Mouse (Mus musculus): ENCODE measurements around the gene Glb1l. TPM values are rescaled to one million over a fixed set of nuclear protein-coding genes. Genes with fewer than 3 reads are reported as not detected.

Glb1l gene
- polyA plus RNA-seq, 1 experiment from 2014 or later: 20.1 TPM

DNA sequence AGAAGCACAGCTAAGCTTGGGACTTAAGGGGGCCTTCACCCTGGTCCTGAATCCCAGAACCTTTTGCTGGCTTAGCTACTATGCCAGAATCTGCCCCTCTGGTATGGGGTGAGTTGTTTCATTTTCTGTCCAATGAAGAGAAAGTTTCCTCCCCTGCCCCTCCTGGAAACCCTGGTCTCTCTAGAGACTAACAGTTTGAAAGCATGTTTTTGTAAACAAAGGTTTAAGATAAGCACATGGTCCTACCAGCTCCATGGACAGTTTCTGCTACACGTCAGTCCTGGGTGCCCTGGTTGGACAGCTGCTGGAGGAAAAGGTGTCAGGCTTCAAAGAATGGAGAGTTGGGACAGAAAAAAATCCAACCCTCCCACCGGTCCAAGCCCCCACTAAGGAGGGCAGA is 20.0 kb downstream of the Glb1l start:
- no peak overlapping the region for H3K27ac ChIP-seq (ENCODE audit: low read depth, low read length)
- no peak overlapping the region for H3K4me3 ChIP-seq (ENCODE audit: low read length)
- peaks cover 19% of the 10 kb centered on the region for H3K4me1 ChIP-seq (ENCODE audit: control insufficient read depth, insufficient read depth, low read depth, low read length)
- no peak overlapping the region; the same call in 1 of the 2 replicates for H3K9ac ChIP-seq (ENCODE audit: low read depth, low read length)
- peak overlapping the region; percentile 80 for H3K4me2 ChIP-seq (ENCODE audit: low read length)
- no peaks in the 10 kb centered on the region for H3K27me3 ChIP-seq (replicated peaks; ENCODE audit: control insufficient read depth, insufficient read depth, low read length)
- H3K36me3 ChIP-seq (ENCODE audit: control insufficient read depth, insufficient read depth, low read length): peaks cover 23% of the 10 kb centered on the region
- no peak for ATAC-seq
- H3K9me3 ChIP-seq (ENCODE audit: control insufficient read depth, low read length): no peaks in the 10 kb centered on the region
- 74% methylated on average over 2 of the region's 2 CpGs for WGBS

DNA sequence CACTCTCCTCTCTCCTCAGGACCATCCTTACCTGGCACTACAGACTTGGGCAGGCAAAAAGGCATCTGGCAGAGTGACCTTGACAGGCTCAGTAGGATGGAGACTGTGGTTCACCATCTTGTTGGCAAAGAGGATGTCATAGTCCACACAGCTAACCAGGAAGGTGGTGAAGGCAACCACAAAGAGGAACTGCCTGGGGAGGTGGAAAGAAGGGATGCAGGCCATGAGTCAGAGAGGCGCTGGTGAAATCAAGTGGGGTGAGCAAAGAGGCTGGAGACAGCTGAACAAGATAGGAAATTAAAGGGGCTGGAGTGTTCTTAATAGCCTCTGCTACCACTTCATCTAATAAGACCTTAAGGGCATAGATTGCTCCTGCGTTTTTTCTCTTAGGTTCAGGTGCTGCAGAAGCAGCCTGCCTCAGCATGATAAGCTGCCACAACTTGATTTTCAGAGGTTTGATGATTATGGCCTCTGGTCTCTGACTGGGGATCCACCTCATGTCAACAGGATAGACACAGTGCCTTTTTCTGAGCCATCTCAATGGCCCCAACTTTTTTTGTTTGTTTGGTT is 22.6 kb downstream of the Glb1l start:
- Histone ChIP-seq H3K4me1 (ENCODE audit: control insufficient read depth, insufficient read depth, low read depth, low read length) (peaks cover 15% of the 10 kb centered on the region), H3K27ac (ENCODE audit: low read depth, low read length) (no peak overlapping the region), H3K9me3 (ENCODE audit: control insufficient read depth, low read length) (no peaks in the 10 kb centered on the region), H3K27me3 (replicated peaks; ENCODE audit: control insufficient read depth, insufficient read depth, low read length) (no peaks in the 10 kb centered on the region), H3K9ac (ENCODE audit: low read depth, low read length) (no peak overlapping the region), H3K4me3 (ENCODE audit: low read length) (no peak overlapping the region), H3K36me3 (ENCODE audit: control insufficient read depth, insufficient read depth, low read length) (peaks cover 33% of the 10 kb centered on the region), H3K4me2 (ENCODE audit: low read length) (no peak overlapping the region)
- ATAC-seq: no peak
- WGBS: 89% methylated on average over 2 of the region's 2 CpGs

DNA sequence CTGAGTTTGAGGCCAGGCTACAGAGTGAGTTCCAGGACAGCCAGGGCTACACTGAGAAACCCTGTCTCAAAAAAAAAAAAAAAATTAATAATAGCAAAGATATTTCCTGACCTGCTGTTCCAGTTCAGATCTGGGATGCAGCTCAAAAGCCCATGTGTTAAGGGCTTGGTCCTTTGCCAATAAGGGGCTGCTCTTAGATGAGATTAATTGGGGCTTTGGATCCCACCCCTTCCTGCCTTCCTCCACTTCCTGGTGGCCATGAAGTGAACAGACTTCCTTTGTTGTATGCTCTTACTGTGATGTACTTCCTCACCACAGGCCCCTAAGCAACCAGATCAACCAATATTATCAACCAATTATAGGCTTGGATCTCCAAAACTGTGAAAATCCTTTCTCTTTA is 23.5 kb downstream of the Glb1l start:
- ATAC-seq: no peak
- H3K4me1 ChIP-seq (ENCODE audit: control insufficient read depth, insufficient read depth, low read depth, low read length): peaks cover 12% of the 10 kb centered on the region
- H3K9ac ChIP-seq (ENCODE audit: low read depth, low read length): no peak overlapping the region
- no peak overlapping the region for H3K4me2 ChIP-seq (ENCODE audit: low read length)
- H3K27me3 ChIP-seq (replicated peaks; ENCODE audit: control insufficient read depth, insufficient read depth, low read length): no peaks in the 10 kb centered on the region
- H3K4me3 ChIP-seq (ENCODE audit: low read length): no peak overlapping the region
- no peak overlapping the region for H3K27ac ChIP-seq (ENCODE audit: low read depth, low read length)
- H3K9me3 ChIP-seq (ENCODE audit: control insufficient read depth, low read length): no peaks in the 10 kb centered on the region
- peaks cover 40% of the 10 kb centered on the region for H3K36me3 ChIP-seq (ENCODE audit: control insufficient read depth, insufficient read depth, low read length)

- Histone ChIP-seq H3K9me3 (ENCODE audit: control insufficient read depth, low read length) (no peaks in the 10 kb centered on the region), H3K4me2 (ENCODE audit: low read length) (no peak overlapping the region), H3K27me3 (replicated peaks; ENCODE audit: control insufficient read depth, insufficient read depth, low read length) (no peaks in the 10 kb centered on the region), H3K9ac (ENCODE audit: low read depth, low read length) (no peak overlapping the region), H3K36me3 (ENCODE audit: control insufficient read depth, insufficient read depth, low read length) (peaks cover 48% of the 10 kb centered on the region), H3K4me1 (ENCODE audit: control insufficient read depth, insufficient read depth, low read depth, low read length) (peaks cover 8% of the 10 kb centered on the region), H3K4me3 (ENCODE audit: low read length) (no peak overlapping the region), H3K27ac (ENCODE audit: low read depth, low read length) (no peak overlapping the region)
- WGBS: 89% methylated on average over 11 of the region's 11 CpGs
- no peak for ATAC-seq
Measured at GRCm38 (mm10) chr1:75185495-75185894, 25.1 kb downstream of the Glb1l start.

DNA sequence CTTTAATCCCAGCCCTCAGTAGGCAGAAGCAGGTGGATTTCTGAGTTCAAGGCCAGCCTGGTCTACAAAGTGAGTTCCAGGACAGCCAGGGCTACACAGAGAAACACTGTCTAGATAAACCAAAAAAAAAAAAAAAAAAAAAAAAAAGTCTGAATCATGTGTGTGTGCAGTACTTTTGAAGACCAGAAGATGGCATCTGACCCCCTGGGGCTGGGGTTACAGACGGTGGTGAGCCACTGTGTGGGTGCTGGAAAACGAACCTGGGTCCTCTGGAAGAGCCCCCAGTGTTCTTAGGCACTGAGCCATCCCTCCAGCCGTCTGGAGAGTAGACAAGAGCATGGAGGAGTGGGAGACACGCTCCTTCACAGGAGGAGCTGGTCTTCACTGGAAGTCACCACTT is 28.5 kb downstream of the Glb1l start:
- Histone ChIP-seq H3K36me3 (ENCODE audit: control insufficient read depth, insufficient read depth, low read length) (peaks cover 44% of the 10 kb centered on the region), H3K27me3 (replicated peaks; ENCODE audit: control insufficient read depth, insufficient read depth, low read length) (no peaks in the 10 kb centered on the region), H3K9ac (ENCODE audit: low read depth, low read length) (no peak overlapping the region), H3K4me3 (ENCODE audit: low read length) (no peak overlapping the region), H3K4me1 (ENCODE audit: control insufficient read depth, insufficient read depth, low read depth, low read length) (peaks cover 22% of the 10 kb centered on the region), H3K4me2 (ENCODE audit: low read length) (no peak overlapping the region), H3K9me3 (ENCODE audit: control insufficient read depth, low read length) (no peaks in the 10 kb centered on the region), H3K27ac (ENCODE audit: low read depth, low read length) (no peak overlapping the region)
- WGBS: 76% methylated on average over 4 of the region's 4 CpGs
- ATAC-seq: no peak

DNA sequence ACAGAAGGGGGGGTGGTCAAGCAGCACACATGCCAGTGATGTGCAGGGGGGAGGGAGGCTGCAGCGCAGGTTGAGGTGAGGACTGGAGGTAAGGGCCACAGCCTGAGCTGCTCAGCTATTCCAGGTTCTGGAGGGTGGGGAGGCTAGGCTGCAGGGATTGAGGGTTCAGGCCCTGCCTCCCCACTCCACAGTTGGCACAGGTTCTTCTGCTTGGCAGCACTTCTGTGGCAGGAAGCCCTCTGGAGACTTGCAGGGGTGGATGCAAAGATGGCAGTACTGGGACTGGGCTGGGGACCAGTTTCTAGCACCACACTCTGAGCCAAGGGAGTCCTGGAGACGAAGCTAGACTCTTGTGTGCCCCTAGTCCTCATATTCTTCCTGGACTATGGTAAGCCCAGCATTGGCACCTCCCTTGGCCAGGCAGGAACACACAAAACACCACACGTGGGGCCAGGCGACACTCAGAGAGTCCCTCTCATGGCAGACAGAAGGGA is 29.2 kb downstream of the Glb1l start:
- Histone ChIP-seq H3K4me3 (ENCODE audit: low read length) (no peak overlapping the region), H3K4me2 (ENCODE audit: low read length) (no peak overlapping the region), H3K9me3 (ENCODE audit: control insufficient read depth, low read length) (no peaks in the 10 kb centered on the region), H3K27me3 (replicated peaks; ENCODE audit: control insufficient read depth, insufficient read depth, low read length) (no peaks in the 10 kb centered on the region), H3K27ac (ENCODE audit: low read depth, low read length) (no peak overlapping the region), H3K36me3 (ENCODE audit: control insufficient read depth, insufficient read depth, low read length) (peaks cover 39% of the 10 kb centered on the region), H3K9ac (ENCODE audit: low read depth, low read length) (no peak overlapping the region), H3K4me1 (ENCODE audit: control insufficient read depth, insufficient read depth, low read depth, low read length) (peaks cover 22% of the 10 kb centered on the region)
- no peak for ATAC-seq
- 86% methylated on average over 4 of the region's 4 CpGs for WGBS

DNA sequence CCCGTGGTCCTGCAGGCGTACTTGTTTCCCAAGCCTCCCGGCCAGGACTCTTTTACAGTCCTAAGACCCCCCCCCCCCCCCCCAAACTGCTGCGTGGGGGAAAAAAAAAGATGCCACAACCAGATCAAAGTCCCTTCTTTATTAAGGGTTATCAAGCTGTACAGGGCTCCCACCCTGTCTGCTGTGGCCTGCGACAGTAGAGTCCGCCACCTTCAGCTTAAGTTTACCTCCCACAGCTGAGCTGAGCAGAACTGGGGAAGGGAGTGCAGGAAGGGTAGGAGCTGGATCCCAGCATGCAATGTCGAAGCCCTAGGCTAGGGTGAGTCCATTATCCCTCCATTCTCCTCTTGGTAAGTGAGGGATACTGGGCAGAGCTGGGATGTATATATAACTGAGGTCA is 29.9 kb downstream of the Glb1l start:
- Histone ChIP-seq H3K4me1 (ENCODE audit: control insufficient read depth, insufficient read depth, low read depth, low read length) (peaks cover 22% of the 10 kb centered on the region), H3K27me3 (replicated peaks; ENCODE audit: control insufficient read depth, insufficient read depth, low read length) (no peaks in the 10 kb centered on the region), H3K4me2 (ENCODE audit: low read length) (peak overlapping the region; percentile 91), H3K27ac (ENCODE audit: low read depth, low read length) (peak overlapping the region; percentile 41; the same call in 1 of the 2 replicates), H3K36me3 (ENCODE audit: control insufficient read depth, insufficient read depth, low read length) (peaks cover 35% of the 10 kb centered on the region), H3K9ac (ENCODE audit: low read depth, low read length) (no peak overlapping the region), H3K4me3 (ENCODE audit: low read length) (peak overlapping the region; percentile 61; the same call in 1 of the 2 replicates), H3K9me3 (ENCODE audit: control insufficient read depth, low read length) (no peaks in the 10 kb centered on the region)
- ATAC-seq: no peak
- WGBS: 30% methylated on average over 7 of the region's 7 CpGs

GRCm38 (mm10) chr1:75180105-75180590 is 30.5 kb downstream of the Glb1l start, which contains the start of gene Abcb6:
TSS of gene Abcb6 (minus strand) at chr1:75180392.
- Histone ChIP-seq H3K36me3 (ENCODE audit: control insufficient read depth, insufficient read depth, low read length) (peaks cover 34% of the 10 kb centered on the region), H3K9ac (ENCODE audit: low read depth, low read length) (peak within 1 kb of the TSS; percentile 70), H3K27me3 (replicated peaks; ENCODE audit: control insufficient read depth, insufficient read depth, low read length) (no peaks in the 10 kb centered on the region), H3K4me3 (ENCODE audit: low read length) (peak within 1 kb of the TSS; percentile 61), H3K27ac (ENCODE audit: low read depth, low read length) (peak within 1 kb of the TSS; percentile 60), H3K4me2 (ENCODE audit: low read length) (peak within 1 kb of the TSS; percentile 91), H3K4me1 (ENCODE audit: control insufficient read depth, insufficient read depth, low read depth, low read length) (peaks cover 22% of the 10 kb centered on the region), H3K9me3 (ENCODE audit: control insufficient read depth, low read length) (no peaks in the 10 kb centered on the region)
- under 1% methylated on average over 31 of the region's 31 CpGs for WGBS
- ATAC-seq: peak; percentile 92

DNA sequence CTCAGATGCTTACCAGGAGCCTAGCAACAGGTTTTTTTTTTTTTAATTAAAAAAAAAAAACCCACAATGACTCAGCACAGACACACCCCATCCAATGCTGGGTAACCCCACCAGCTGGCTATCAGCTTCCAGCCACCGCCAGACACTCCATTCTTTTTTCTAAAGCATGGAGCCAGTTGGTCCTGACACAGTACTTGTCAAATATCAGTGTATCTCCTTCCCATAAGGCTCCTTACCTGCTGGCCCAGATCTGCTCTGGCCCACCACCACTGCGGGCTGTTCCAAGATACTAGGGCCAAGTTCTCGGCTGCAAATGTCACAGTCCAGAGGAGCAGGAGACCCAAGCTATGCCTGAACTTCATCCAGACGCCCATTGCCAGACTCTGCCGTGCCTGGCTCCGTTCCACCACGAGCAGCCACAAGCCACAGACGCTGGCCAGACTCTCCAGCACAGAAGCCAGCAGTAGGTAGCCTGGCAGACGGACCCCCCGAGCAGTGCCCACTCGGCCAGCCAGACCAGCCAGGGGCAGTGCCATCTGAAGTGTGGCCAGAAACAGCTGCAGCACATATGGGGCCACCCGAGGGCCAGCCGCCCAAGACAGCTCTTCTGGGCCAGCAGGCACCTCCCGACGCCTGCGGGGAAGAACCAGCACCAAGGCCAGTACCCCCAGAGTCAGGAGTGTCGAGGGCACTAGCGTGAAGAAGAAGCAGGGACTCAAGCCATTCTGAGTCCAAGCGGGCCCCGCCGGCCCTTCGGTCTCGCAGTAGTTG is 31.1 kb downstream of the Glb1l start:
- ATAC-seq: peak; percentile 71

More for the DNA sequence above, 31.1 kb downstream of the Glb1l start:
- no peaks in the 10 kb centered on the region for H3K9me3 ChIP-seq (ENCODE audit: control insufficient read depth, low read length)
- peak overlapping the region; percentile 91 for H3K4me2 ChIP-seq (ENCODE audit: low read length)
- H3K4me1 ChIP-seq (ENCODE audit: control insufficient read depth, insufficient read depth, low read depth, low read length): peaks cover 22% of the 10 kb centered on the region
- 3% methylated on average over 23 of the region's 23 CpGs for WGBS
- H3K4me3 ChIP-seq (ENCODE audit: low read length): peak overlapping the region; percentile 61
- peak overlapping the region; percentile 60 for H3K27ac ChIP-seq (ENCODE audit: low read depth, low read length)
- peaks cover 31% of the 10 kb centered on the region for H3K36me3 ChIP-seq (ENCODE audit: control insufficient read depth, insufficient read depth, low read length)
- peak overlapping the region; percentile 70 for H3K9ac ChIP-seq (ENCODE audit: low read depth, low read length)
- H3K27me3 ChIP-seq (replicated peaks; ENCODE audit: control insufficient read depth, insufficient read depth, low read length): no peaks in the 10 kb centered on the region

Data from hindbrain, embryonic 16.5 days (tissue).